Mouse (Mus musculus) ES-Bruce4 (cell line): ENCODE measurements at regions not wholly inside any gene's neighbourhood (a gene's known extent, or its start where the extent isn't known, plus 50 kb on each side); places are given as distances from the start of the nearest gene placed in this dataset.

Source experiments
- H3K27ac ChIP-seq: 2 replicates; pipeline ENCODE4 v1.5.1; 2012; ENCODE audit warnings: low read length, inconsistent platforms; ENCODE audit not compliant: insufficient read depth
- H3K27me3 ChIP-seq: 2 replicates; pipeline ENCODE4 v1.6.1; 2012; ENCODE audit warnings: mild to moderate bottlenecking, low read length, inconsistent platforms; ENCODE audit not compliant: control insufficient read depth, poor library complexity, insufficient read depth, severe bottlenecking
- H3K36me3 ChIP-seq: 2 replicates; pipeline ENCODE4 v1.6.1; 2012; ENCODE audit warnings: inconsistent platforms, mild to moderate bottlenecking, low read length, moderate library complexity; ENCODE audit not compliant: control insufficient read depth, poor library complexity, insufficient read depth, severe bottlenecking
- H3K4me1 ChIP-seq: one replicate; pipeline ENCODE4 v1.8.1; 2011; ENCODE audit warnings: low read length; ENCODE audit not compliant: control insufficient read depth, insufficient read depth
- H3K4me3 ChIP-seq: 2 replicates; pipeline ENCODE4 v1.5.1; 2011; ENCODE audit warnings: low read depth, mild to moderate bottlenecking, low read length
- H3K9ac ChIP-seq: 2 replicates; pipeline ENCODE4 v1.6.1; 2012; ENCODE audit warnings: low read depth, mild to moderate bottlenecking, inconsistent platforms; ENCODE audit not compliant: poor library complexity, severe bottlenecking
- H3K9me3 ChIP-seq: replicated peaks from 2 replicates; pipeline ENCODE4 v1.6.1; 2012; ENCODE audit warnings: mild to moderate bottlenecking, low read length, inconsistent platforms; ENCODE audit not compliant: control insufficient read depth, poor library complexity, insufficient read depth, severe bottlenecking
- CTCF ChIP-seq: IDR thresholded peaks from one replicate; pipeline ENCODE4 v1.8.1; 2011; ENCODE audit warnings: low read depth, low read length
- EP300 ChIP-seq: IDR thresholded peaks from 2 replicates; pipeline ENCODE4 v1.6.1; 2011; ENCODE audit warnings: low read depth, low read length; ENCODE audit not compliant: insufficient read depth
- POLR2A ChIP-seq: IDR thresholded peaks from one replicate; pipeline ENCODE4 v1.8.1; 2011; ENCODE audit warnings: low read length; ENCODE audit not compliant: insufficient read depth

DNA sequence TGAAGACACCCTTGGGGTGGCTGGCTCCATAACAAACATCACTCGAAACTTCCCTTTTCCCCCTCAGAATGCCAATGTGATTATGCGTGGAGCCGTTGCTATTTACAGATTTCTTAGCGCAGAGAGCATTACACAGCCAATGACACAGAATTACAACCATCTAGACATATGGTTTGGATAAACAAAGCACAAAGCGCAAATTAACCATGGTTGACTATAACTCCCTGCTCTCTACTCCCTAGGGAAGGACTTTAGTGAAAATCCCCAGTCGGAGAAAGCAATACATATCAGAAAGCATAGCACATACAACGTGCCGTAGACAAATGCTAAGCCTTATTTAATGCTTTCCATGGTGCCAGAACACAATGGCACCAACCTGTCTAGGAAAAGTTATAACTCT, 131.8 kb downstream of the Tshz3 start:
- TF ChIP-seq POLR2A (no peak), CTCF (no peak), EP300 (no peak)
- no peaks in the 10 kb centered on the region for H3K27me3 ChIP-seq
- H3K36me3 ChIP-seq, result no peaks in the 10 kb centered on the region
- H3K4me3 ChIP-seq, result no peak overlapping the region
- no peak overlapping the region for H3K9ac ChIP-seq
- no peak overlapping the region for H3K27ac ChIP-seq
- no peaks in the 10 kb centered on the region for H3K4me1 ChIP-seq
- H3K9me3 ChIP-seq, result no peaks in the 10 kb centered on the region

- H3K9me3 ChIP-seq, result no peaks in the 10 kb centered on the region
Observed at GRCm38 (mm10) chr7:36830155-36830554, 132.2 kb downstream of the Tshz3 start.

GRCm38 (mm10) chr7:36848279-36848678, 150.4 kb downstream of the Tshz3 start:
- no peaks in the 10 kb centered on the region for H3K4me1 ChIP-seq
- no peak overlapping the region for H3K27ac ChIP-seq
- H3K4me3 ChIP-seq, result no peak overlapping the region
- H3K9me3 ChIP-seq, result no peaks in the 10 kb centered on the region
- H3K9ac ChIP-seq, result no peak overlapping the region
- no peaks in the 10 kb centered on the region for H3K36me3 ChIP-seq
- no peak for TF ChIP-seq CTCF
- no peak for TF ChIP-seq POLR2A
- TF ChIP-seq EP300, result no peak
- no peaks in the 10 kb centered on the region for H3K27me3 ChIP-seq

More at GRCm38 (mm10) chr7:36830155-36830554, 132.2 kb downstream of the Tshz3 start:
- TF ChIP-seq POLR2A, result no peak
- no peak for TF ChIP-seq EP300
- TF ChIP-seq CTCF, result no peak
- H3K27ac ChIP-seq, result no peak overlapping the region
- no peak overlapping the region for H3K9ac ChIP-seq
- no peaks in the 10 kb centered on the region for H3K36me3 ChIP-seq
- H3K4me1 ChIP-seq, result no peaks in the 10 kb centered on the region
- H3K4me3 ChIP-seq, result no peak overlapping the region
- H3K27me3 ChIP-seq, result no peaks in the 10 kb centered on the region

DNA sequence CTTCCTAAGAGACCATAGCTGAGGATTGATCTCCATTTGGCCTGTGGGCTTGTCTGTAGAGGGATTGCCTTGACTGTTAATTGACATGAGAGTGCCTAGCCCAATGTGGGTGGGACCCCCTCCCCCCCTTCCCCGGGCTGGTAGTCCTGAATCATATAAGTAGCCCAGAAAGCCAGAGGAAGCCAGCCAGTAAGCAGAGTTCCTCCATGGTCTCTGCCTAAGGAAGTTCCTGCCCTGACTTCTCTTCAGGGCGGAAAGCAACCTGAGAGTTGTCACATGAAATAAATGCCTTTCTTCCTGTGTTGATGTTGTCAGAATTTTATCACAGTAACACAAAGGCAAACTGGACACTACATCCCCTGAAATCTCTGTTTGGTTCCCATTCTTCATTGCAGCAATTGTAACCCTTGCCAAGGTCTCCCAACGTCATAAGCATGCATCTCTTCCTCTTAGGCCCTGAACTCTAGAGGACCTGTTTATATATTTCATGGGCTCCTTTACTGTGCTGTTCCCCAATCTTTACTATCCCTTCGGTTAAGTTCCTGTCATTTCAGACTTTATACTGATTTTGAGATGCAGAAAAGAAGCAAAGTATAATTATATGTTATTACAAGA, 153.5 kb downstream of the Tshz3 start:
- H3K4me3 ChIP-seq, result no peak overlapping the region
- no peaks in the 10 kb centered on the region for H3K27me3 ChIP-seq
- no peaks in the 10 kb centered on the region for H3K9me3 ChIP-seq
- no peaks in the 10 kb centered on the region for H3K4me1 ChIP-seq
- H3K36me3 ChIP-seq, result no peaks in the 10 kb centered on the region
- no peak overlapping the region for H3K9ac ChIP-seq
- TF ChIP-seq EP300 (no peak), CTCF (no peak)
- no peak overlapping the region for H3K27ac ChIP-seq

- H3K27me3 ChIP-seq, result no peaks in the 10 kb centered on the region
- no peak overlapping the region for H3K9ac ChIP-seq
- H3K27ac ChIP-seq, result no peak overlapping the region
- no peaks in the 10 kb centered on the region for H3K36me3 ChIP-seq
- no peak overlapping the region for H3K4me3 ChIP-seq
- no peak for TF ChIP-seq EP300
- no peak for TF ChIP-seq POLR2A
- TF ChIP-seq CTCF, result no peak
- H3K9me3 ChIP-seq, result no peaks in the 10 kb centered on the region
- H3K4me1 ChIP-seq, result no peaks in the 10 kb centered on the region
Observed at GRCm38 (mm10) chr7:36854308-36854707, 156.4 kb downstream of the Tshz3 start.

GRCm38 (mm10) chr7:36859428-36859827, 161.5 kb downstream of the Tshz3 start:
- no peak overlapping the region for H3K4me3 ChIP-seq

More at GRCm38 (mm10) chr7:36859428-36859827, 161.5 kb downstream of the Tshz3 start:
- Histone ChIP-seq H3K4me1 (no peaks in the 10 kb centered on the region), H3K36me3 (no peaks in the 10 kb centered on the region), H3K9ac (no peak overlapping the region), H3K27me3 (no peaks in the 10 kb centered on the region), H3K9me3 (no peaks in the 10 kb centered on the region), H3K27ac (no peak overlapping the region)
- TF ChIP-seq CTCF, result no peak
- no peak for TF ChIP-seq POLR2A
- no peak for TF ChIP-seq EP300
